Comparison of ENCODE assay signal across 10 mouse cellular contexts in genomic region chr5:4858032-4858641, GRCm38 (mm10).
DNase-seq lines count a peak whose midpoint lies in the region; ATAC-seq and TF ChIP-seq lines count a peak whose summit lies in the region.
"Had no signal": no experiment of that assay in that cellular context is flagged by ENCODE, and none has a peak within 500 bp of the region (broad histone marks: within the 10 kb centered on the region; RNA-seq: fewer than 3 reads in every experiment).

No protein-coding gene starts in this region.

- H3K4me1 ChIP-seq in kidney, postnatal 0 days (replicated peaks; ENCODE audit: insufficient read depth, low read length) = 0 out of 2 replicates have a peak, but pooled peaks cover 6% of the 10 kb centered on the region
- no peaks in the 10 kb centered on the region for H3K4me1 ChIP-seq in kidney, adult 2 months (ENCODE audit: control insufficient read depth, insufficient read depth, low read length)
- H3K4me1 ChIP-seq in forebrain, embryonic 13.5 days = peaks cover 41% of the 10 kb centered on the region
- H3K4me1 ChIP-seq in hindbrain, embryonic 14.5 days (replicated peaks; ENCODE audit: control insufficient read depth, insufficient read depth, low read length) = peaks cover 8% of the 10 kb centered on the region; the same call in 1 of the 2 replicates
- 0 out of 2 replicates have a peak, but pooled peaks cover 3% of the 10 kb centered on the region for H3K4me1 ChIP-seq in midbrain, postnatal 0 days (ENCODE audit: insufficient read depth, low read length)

- no peaks in the 10 kb centered on the region for H3K36me3 ChIP-seq in kidney, postnatal 0 days (ENCODE audit: insufficient read depth, low read length)
- no peaks in the 10 kb centered on the region for H3K36me3 ChIP-seq in kidney, adult 2 months (ENCODE audit: control insufficient read depth, insufficient read depth, low read length)
- no peaks in the 10 kb centered on the region for H3K36me3 ChIP-seq in forebrain, embryonic 13.5 days (ENCODE audit: poor library complexity, severe bottlenecking)
- no peaks in the 10 kb centered on the region for H3K36me3 ChIP-seq in hindbrain, embryonic 14.5 days (replicated peaks; ENCODE audit: control insufficient read depth, insufficient read depth)
- H3K36me3 ChIP-seq in midbrain, postnatal 0 days (ENCODE audit: insufficient read depth, low read length) = no peaks in the 10 kb centered on the region

- H3K9ac ChIP-seq in kidney, postnatal 0 days (ENCODE audit: low read depth, low read length) = no peak overlapping the region
- H3K9ac ChIP-seq in forebrain, embryonic 13.5 days = no peak overlapping the region
- no peak overlapping the region for H3K9ac ChIP-seq in hindbrain, embryonic 14.5 days
- no peak overlapping the region for H3K9ac ChIP-seq in midbrain, postnatal 0 days (replicated peaks; ENCODE audit: low read length, poor library complexity, severe bottlenecking)
- H3K9ac ChIP-seq: liver, embryonic 14.5 days had no signal

- no peak; the same call in 1 of the 2 replicates for ATAC-seq in kidney, postnatal 0 days (replicated peaks; ENCODE audit: low FRiP score, low read depth)
- peak; percentile 82 for ATAC-seq in forebrain, embryonic 13.5 days
- peak; percentile 72 for ATAC-seq in hindbrain, embryonic 14.5 days (ENCODE audit: low FRiP score)
- ATAC-seq in midbrain, postnatal 0 days (ENCODE audit: low FRiP score) = no peak

- no peak for TF ChIP-seq POLR2A in kidney, adult 2 months (IDR thresholded peaks at IDR 0.05; ENCODE audit: low read depth, low read length)

- no peak for TF ChIP-seq CTCF in kidney, postnatal 0 days (IDR thresholded peaks at IDR 0.05; ENCODE audit: low read depth)
- no peak for TF ChIP-seq CTCF in kidney, adult 2 months (conservative IDR thresholded peaks at IDR 0.05; ENCODE audit: insufficient read depth, insufficient read length, low read depth, low read length)
- no peak for TF ChIP-seq CTCF in midbrain, postnatal 0 days (IDR thresholded peaks at IDR 0.05)

- H3K27ac ChIP-seq in kidney, postnatal 0 days = no peak overlapping the region
- H3K27ac ChIP-seq in kidney, adult 2 months (ENCODE audit: insufficient read depth, low read depth, low read length) = no peak overlapping the region
- peak overlapping the region; percentile 67 for H3K27ac ChIP-seq in forebrain, embryonic 13.5 days
- H3K27ac ChIP-seq in hindbrain, embryonic 14.5 days = no peak overlapping the region
- no peak overlapping the region for H3K27ac ChIP-seq in midbrain, postnatal 0 days (ENCODE audit: low read depth, low read length)
- H3K27ac ChIP-seq: liver, embryonic 14.5 days had no signal

- peak; percentile 78 for DNase-seq in kidney, postnatal 0 days (ENCODE audit: low spot score)
- no peak for DNase-seq in kidney, adult 2 months
- DNase-seq in hindbrain, embryonic 14.5 days (ENCODE audit: low spot score) = no peak
- DNase-seq in midbrain, postnatal 0 days (ENCODE audit: low spot score) = peak; percentile 36
- DNase-seq in thymus, postnatal 0 days (ENCODE audit: low spot score) = no peak
- DNase-seq in cerebellum, adult 9-10 months = no peak
- no peak for DNase-seq in heart, adult 11 months

- no peak overlapping the region for H3K4me2 ChIP-seq in kidney, postnatal 0 days (ENCODE audit: low read length)
- no peak overlapping the region for H3K4me2 ChIP-seq in forebrain, embryonic 13.5 days
- no peak overlapping the region for H3K4me2 ChIP-seq in hindbrain, embryonic 14.5 days (replicated peaks)
- no peak overlapping the region for H3K4me2 ChIP-seq in midbrain, postnatal 0 days (ENCODE audit: low read depth, low read length, poor library complexity, severe bottlenecking)

- H3K27me3 ChIP-seq in kidney, postnatal 0 days (ENCODE audit: insufficient read depth, low read length) = no peaks in the 10 kb centered on the region
- H3K27me3 ChIP-seq in kidney, adult 2 months (replicated peaks; ENCODE audit: control insufficient read depth, insufficient read depth, low read length) = no peaks in the 10 kb centered on the region
- H3K27me3 ChIP-seq in forebrain, embryonic 13.5 days = no peaks in the 10 kb centered on the region
- 0 out of 2 replicates have a peak, but pooled peaks cover 5% of the 10 kb centered on the region for H3K27me3 ChIP-seq in hindbrain, embryonic 14.5 days (ENCODE audit: control insufficient read depth, insufficient read depth, low read length)
- no peaks in the 10 kb centered on the region for H3K27me3 ChIP-seq in midbrain, postnatal 0 days (ENCODE audit: insufficient read depth, low read length)
- H3K27me3 ChIP-seq: CH12.LX had no signal

- H3K4me3 ChIP-seq in kidney, postnatal 0 days (replicated peaks; ENCODE audit: low read depth, low read length) = no peak overlapping the region
- no peak overlapping the region for H3K4me3 ChIP-seq in kidney, adult 2 months (ENCODE audit: insufficient read depth, low read depth, low read length)
- H3K4me3 ChIP-seq in forebrain, embryonic 13.5 days = no peak overlapping the region
- H3K4me3 ChIP-seq in hindbrain, embryonic 14.5 days (replicated peaks; ENCODE audit: low read length) = no peak overlapping the region
- H3K4me3 ChIP-seq in midbrain, postnatal 0 days (ENCODE audit: low read depth, low read length) = no peak overlapping the region

- WGBS in kidney, postnatal 0 days = 38% methylated on average over 5 of the region's 5 CpGs
- WGBS in kidney, adult 2 months = 68% methylated on average over 5 of the region's 5 CpGs
- 25% methylated on average over 5 of the region's 5 CpGs for WGBS in forebrain, embryonic 13.5 days
- WGBS in hindbrain, embryonic 14.5 days = 24% methylated on average over 5 of the region's 5 CpGs
- 35% methylated on average over 5 of the region's 5 CpGs for WGBS in midbrain, postnatal 0 days

- no peaks in the 10 kb centered on the region for H3K9me3 ChIP-seq in kidney, postnatal 0 days (replicated peaks; ENCODE audit: low read length)
- H3K9me3 ChIP-seq in forebrain, embryonic 13.5 days (replicated peaks) = no peaks in the 10 kb centered on the region
- H3K9me3 ChIP-seq in hindbrain, embryonic 14.5 days (ENCODE audit: control insufficient read depth, low read length) = no peaks in the 10 kb centered on the region
- no peaks in the 10 kb centered on the region for H3K9me3 ChIP-seq in midbrain, postnatal 0 days (ENCODE audit: low read length)

Comparison
In these comparisons a context has a peak if more than half of its experiments do, and no peak if none do; other contexts are left out.
1. DNase-seq: peak in kidney, postnatal 0 days (single experiment) and midbrain, postnatal 0 days (single experiment); none in kidney, adult 2 months (single experiment), hindbrain, embryonic 14.5 days (single experiment), thymus, postnatal 0 days (single experiment), cerebellum, adult 9-10 months (single experiment) and heart, adult 11 months (single experiment).
2. ATAC-seq: peak in forebrain, embryonic 13.5 days (single experiment) and hindbrain, embryonic 14.5 days (single experiment); none in kidney, postnatal 0 days (single experiment) and midbrain, postnatal 0 days (single experiment).